Mouse (Mus musculus) liver, embryonic 13.5 days (tissue): ENCODE measurements at regions not wholly inside any gene's neighbourhood (a gene's known extent, or its start where the extent isn't known, plus 50 kb on each side); places are given as distances from the start of the nearest gene placed in this dataset.

Experiments used
- ATAC-seq: fragments of 200-750 bp; cut with Nextera tagmentation; 2 replicates; pipeline ENCODE4 v1.8.0; 2017; ENCODE audit warnings: low read depth, mild to moderate bottlenecking, moderate number of reproducible peaks, moderate library complexity
- DNase-seq: peaks from one replicate; pipeline ENCODE4 v3.0.0; 2022
- H3K27ac ChIP-seq: fragments of 300-500 bp; sonication (generic); 2 replicates; pipeline ENCODE4 v1.5.1; 2015; ENCODE audit warnings: moderate library complexity, mild to moderate bottlenecking, inconsistent platforms
- H3K27me3 ChIP-seq: fragments of 300-500 bp; sonication (generic); 2 replicates; pipeline ENCODE4 v1.6.1; 2015; ENCODE audit warnings: mild to moderate bottlenecking, inconsistent platforms
- H3K36me3 ChIP-seq: fragments of 300-500 bp; sonication (generic); 2 replicates; pipeline ENCODE4 v1.6.1; 2015; ENCODE audit warnings: mild to moderate bottlenecking, inconsistent platforms
- H3K4me1 ChIP-seq: fragments of 300-500 bp; sonication (generic); replicated peaks from 2 replicates; pipeline ENCODE4 v1.6.1; 2015; ENCODE audit warnings: inconsistent platforms
- H3K4me2 ChIP-seq: fragments of 300-500 bp; sonication (generic); 2 replicates; pipeline ENCODE4 v1.6.1; 2015; ENCODE audit warnings: inconsistent platforms, mild to moderate bottlenecking, moderate library complexity
- H3K4me3 ChIP-seq: fragments of 300-500 bp; sonication (generic); replicated peaks from 2 replicates; pipeline ENCODE4 v1.5.1; 2015; ENCODE audit warnings: mild to moderate bottlenecking, inconsistent platforms
- H3K9ac ChIP-seq: fragments of 300-500 bp; sonication (generic); 2 replicates; pipeline ENCODE4 v1.6.1; 2015; ENCODE audit warnings: mild to moderate bottlenecking, inconsistent platforms
- H3K9me3 ChIP-seq: fragments of 300-500 bp; sonication (generic); replicated peaks from 2 replicates; pipeline ENCODE4 v1.6.1; 2016; ENCODE audit warnings: inconsistent platforms
- WGBS: fragments of 180-500 bp; shearing (Covaris S2); methylation state at CpG from one replicate; pipeline ENCODE4 v1.1.7; 2015; ENCODE audit not compliant: insufficient replicate concordance; 5-methylcytosine and 5-hydroxymethylcytosine counted together

DNA sequence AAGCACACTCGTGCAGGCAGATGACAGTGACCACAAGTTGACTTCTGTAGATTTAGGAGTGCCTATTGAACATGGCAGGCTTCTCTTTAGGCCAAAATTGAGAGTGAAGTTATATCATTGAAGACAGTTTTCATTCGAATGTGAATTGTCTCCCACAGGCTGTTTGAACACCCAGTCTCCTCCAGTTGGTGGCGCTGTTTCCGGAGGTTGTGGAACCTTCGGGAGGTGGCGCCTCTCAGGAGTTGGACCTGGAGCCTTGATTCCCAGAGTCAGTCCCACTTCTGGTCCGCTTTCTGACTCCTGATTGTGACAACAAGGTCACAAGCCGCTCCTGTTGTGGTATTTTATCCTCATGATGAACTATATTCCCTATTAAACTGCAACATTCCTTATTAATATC lies 254.5 kb downstream of the Gm11077 start:
- no peaks in the 10 kb centered on the region for H3K9me3 ChIP-seq

GRCm38 (mm10) chr6:140984249-140984648 lies 255.2 kb downstream of the Gm11077 start:
- Histone ChIP-seq H3K4me3 (no peak overlapping the region), H3K36me3 (no peaks in the 10 kb centered on the region), H3K4me2 (no peak overlapping the region), H3K27ac (no peak overlapping the region), H3K9me3 (no peaks in the 10 kb centered on the region), H3K27me3 (no peaks in the 10 kb centered on the region), H3K9ac (no peak overlapping the region), H3K4me1 (no peaks in the 10 kb centered on the region)
- DNase-seq (no peak), ATAC-seq (no peak)
- 77% methylated on average over 7 of the region's 7 CpGs for WGBS

More for the DNA sequence above, 254.5 kb downstream of the Gm11077 start:
- Histone ChIP-seq H3K4me3 (no peak overlapping the region), H3K9ac (no peak overlapping the region), H3K27me3 (no peaks in the 10 kb centered on the region), H3K4me1 (no peaks in the 10 kb centered on the region), H3K4me2 (no peak overlapping the region), H3K36me3 (no peaks in the 10 kb centered on the region), H3K27ac (no peak overlapping the region)
- ATAC-seq = no peak
- 69% methylated on average over 8 of the region's 8 CpGs for WGBS
- DNase-seq = no peak

- 69% methylated on average over 13 of the region's 13 CpGs for WGBS
- DNase-seq = no peak
Measured at GRCm38 (mm10) chr6:140993643-140994580, 255.2 kb upstream of the Pde3a start.

GRCm38 (mm10) chr6:140995340-140996135 lies 253.5 kb upstream of the Pde3a start:
- ATAC-seq = no peak
- H3K4me2 ChIP-seq = no peak overlapping the region
- H3K36me3 ChIP-seq = no peaks in the 10 kb centered on the region
- H3K9ac ChIP-seq = no peak overlapping the region
- peaks cover 5% of the 10 kb centered on the region; the same call in 1 of the 2 replicates for H3K9me3 ChIP-seq
- no peak overlapping the region for H3K27ac ChIP-seq
- no peak for DNase-seq
- H3K27me3 ChIP-seq = no peaks in the 10 kb centered on the region
- H3K4me3 ChIP-seq = no peak overlapping the region
- no peaks in the 10 kb centered on the region for H3K4me1 ChIP-seq
- 55% methylated on average over 14 of the region's 14 CpGs for WGBS

More at GRCm38 (mm10) chr6:140993643-140994580, 255.2 kb upstream of the Pde3a start:
- no peak for ATAC-seq
- no peaks in the 10 kb centered on the region for H3K36me3 ChIP-seq
- H3K27me3 ChIP-seq = no peaks in the 10 kb centered on the region
- peaks cover 5% of the 10 kb centered on the region; the same call in 1 of the 2 replicates for H3K9me3 ChIP-seq
- H3K9ac ChIP-seq = no peak overlapping the region
- no peak overlapping the region for H3K4me3 ChIP-seq
- no peak overlapping the region for H3K27ac ChIP-seq
- no peaks in the 10 kb centered on the region for H3K4me1 ChIP-seq
- no peak overlapping the region for H3K4me2 ChIP-seq

- H3K9me3 ChIP-seq = peaks cover 5% of the 10 kb centered on the region; the same call in 1 of the 2 replicates
- DNase-seq (no peak), ATAC-seq (no peak)
- H3K4me3 ChIP-seq = no peak overlapping the region
- no peak overlapping the region for H3K9ac ChIP-seq
- no peaks in the 10 kb centered on the region for H3K4me1 ChIP-seq
- H3K27ac ChIP-seq = no peak overlapping the region
- H3K27me3 ChIP-seq = no peaks in the 10 kb centered on the region
- H3K36me3 ChIP-seq = no peaks in the 10 kb centered on the region
- H3K4me2 ChIP-seq = no peak overlapping the region
- WGBS = 66% methylated on average over 7 of the region's 7 CpGs
Measured at GRCm38 (mm10) chr6:140998069-140998468, 251.0 kb upstream of the Pde3a start.

- 29% methylated on average over 2 of the region's 2 CpGs for WGBS
- DNase-seq (no peak), ATAC-seq (no peak)
- H3K36me3 ChIP-seq = no peaks in the 10 kb centered on the region
- no peak overlapping the region for H3K4me2 ChIP-seq
- no peak overlapping the region for H3K4me3 ChIP-seq
- H3K4me1 ChIP-seq = no peaks in the 10 kb centered on the region
- no peaks in the 10 kb centered on the region for H3K27me3 ChIP-seq
- no peak overlapping the region for H3K27ac ChIP-seq
- no peak overlapping the region for H3K9ac ChIP-seq
- no peaks in the 10 kb centered on the region; the same call in 1 of the 2 replicates for H3K9me3 ChIP-seq
Measured at GRCm38 (mm10) chr6:141000552-141000951, 248.5 kb upstream of the Pde3a start.

DNA sequence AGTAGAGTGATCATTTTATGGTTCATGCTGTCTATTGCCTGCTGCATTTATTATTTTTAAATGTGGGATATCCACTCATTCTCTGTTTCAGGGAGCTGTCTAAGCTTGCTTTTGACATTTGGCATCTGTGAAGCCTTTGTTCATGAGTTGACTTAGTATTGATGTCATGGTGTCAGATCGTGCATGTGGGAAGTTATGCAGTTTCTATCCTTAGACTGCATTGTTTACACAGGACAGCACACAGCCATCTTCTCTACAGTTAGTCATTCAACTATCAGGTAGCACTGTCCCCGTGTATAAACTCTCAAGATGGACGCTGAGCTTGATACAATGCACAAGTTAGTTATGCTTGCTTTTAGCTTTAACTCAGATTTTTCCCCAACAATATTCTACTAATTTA lies 247.8 kb upstream of the Pde3a start:
- Histone ChIP-seq H3K27me3 (no peaks in the 10 kb centered on the region), H3K9ac (no peak overlapping the region), H3K9me3 (no peaks in the 10 kb centered on the region; the same call in 1 of the 2 replicates), H3K4me3 (no peak overlapping the region), H3K4me2 (no peak overlapping the region), H3K27ac (no peak overlapping the region), H3K4me1 (no peaks in the 10 kb centered on the region), H3K36me3 (no peaks in the 10 kb centered on the region)
- ATAC-seq = no peak
- WGBS = 64% methylated on average over 3 of the region's 3 CpGs
- DNase-seq = no peak

GRCm38 (mm10) chr6:141015055-141015681 lies 233.9 kb upstream of the Pde3a start:
- Histone ChIP-seq H3K27me3 (no peaks in the 10 kb centered on the region), H3K4me3 (no peak overlapping the region), H3K27ac (no peak overlapping the region), H3K9ac (no peak overlapping the region), H3K4me1 (no peaks in the 10 kb centered on the region), H3K9me3 (no peaks in the 10 kb centered on the region), H3K36me3 (no peaks in the 10 kb centered on the region), H3K4me2 (no peak overlapping the region)
- WGBS = 70% methylated on average over 11 of the region's 11 CpGs
- ATAC-seq (no peak), DNase-seq (no peak)

DNA sequence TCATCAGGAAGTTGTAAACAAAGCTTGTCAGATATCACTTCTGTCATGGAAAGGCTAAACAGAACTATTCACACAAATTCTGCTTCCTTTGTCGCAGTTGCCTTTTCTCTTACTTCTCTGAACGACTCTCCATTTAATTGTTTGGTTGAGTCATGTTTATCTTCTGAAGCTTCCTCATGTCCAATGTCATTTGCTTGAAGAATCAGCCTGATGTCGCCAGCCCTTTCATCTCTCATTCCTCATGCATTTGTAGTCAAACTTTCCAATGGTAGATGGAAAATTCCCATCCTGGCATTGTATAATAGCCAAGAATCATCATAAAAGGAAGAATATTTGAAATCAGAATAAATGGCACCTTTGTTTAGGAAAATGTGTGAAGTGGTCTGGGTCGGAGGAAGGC lies 225.6 kb upstream of the Pde3a start:
- Histone ChIP-seq H3K36me3 (no peaks in the 10 kb centered on the region), H3K9me3 (no peaks in the 10 kb centered on the region), H3K4me1 (no peaks in the 10 kb centered on the region), H3K4me3 (no peak overlapping the region), H3K27me3 (no peaks in the 10 kb centered on the region), H3K4me2 (no peak overlapping the region), H3K9ac (no peak overlapping the region), H3K27ac (no peak overlapping the region)
- ATAC-seq (no peak), DNase-seq (no peak)
- WGBS = 56% methylated on average over 4 of the region's 4 CpGs

- no peak for ATAC-seq
- Histone ChIP-seq H3K9me3 (no peaks in the 10 kb centered on the region), H3K4me2 (no peak overlapping the region), H3K36me3 (no peaks in the 10 kb centered on the region), H3K27me3 (no peaks in the 10 kb centered on the region), H3K9ac (no peak overlapping the region), H3K27ac (no peak overlapping the region), H3K4me3 (no peak overlapping the region), H3K4me1 (no peaks in the 10 kb centered on the region)
- 56% methylated on average over 4 of the region's 4 CpGs for WGBS
- no peak for DNase-seq
Measured at GRCm38 (mm10) chr6:141027353-141027752, 221.7 kb upstream of the Pde3a start.

GRCm38 (mm10) chr6:141027787-141028186 lies 221.3 kb upstream of the Pde3a start:
- Histone ChIP-seq H3K4me3 (no peak overlapping the region), H3K27me3 (no peaks in the 10 kb centered on the region), H3K9ac (no peak overlapping the region), H3K36me3 (no peaks in the 10 kb centered on the region), H3K9me3 (no peaks in the 10 kb centered on the region), H3K4me2 (no peak overlapping the region), H3K27ac (no peak overlapping the region), H3K4me1 (no peaks in the 10 kb centered on the region)
- 63% methylated on average over 5 of the region's 5 CpGs for WGBS
- ATAC-seq (no peak), DNase-seq (no peak)
